Mouse (Mus musculus) forelimb bud, embryonic 11.5 days (tissue): ENCODE data around the gene Ninj1.

Source experiments
- DNase-seq: peaks from one replicate; pipeline ENCODE4 v3.0.0-alpha.2; 2012; ENCODE audit warnings: low read depth, low spot score

Ninj1 gene

DNA sequence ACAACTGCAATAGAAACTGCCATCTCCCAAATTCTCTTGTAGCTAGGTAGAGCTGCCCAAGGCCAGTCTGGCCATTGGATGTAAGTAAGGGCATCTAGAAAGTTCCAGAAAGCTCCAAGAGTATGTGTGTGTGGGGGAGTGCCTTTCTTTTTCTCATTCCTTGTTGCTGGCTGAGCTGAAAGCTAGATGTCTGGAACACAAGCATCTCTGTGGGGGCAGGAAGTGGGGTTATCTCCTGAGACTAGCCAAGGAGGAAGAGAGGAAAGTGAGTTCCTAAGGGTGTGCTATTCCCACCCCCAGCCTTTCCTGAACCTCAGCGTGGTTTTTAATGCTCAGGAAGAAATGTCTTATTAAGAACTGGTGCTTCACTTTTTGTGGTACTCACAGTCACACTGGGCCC, 15.6 kb upstream of the Ninj1 start:
- DNase-seq = no peak

DNA sequence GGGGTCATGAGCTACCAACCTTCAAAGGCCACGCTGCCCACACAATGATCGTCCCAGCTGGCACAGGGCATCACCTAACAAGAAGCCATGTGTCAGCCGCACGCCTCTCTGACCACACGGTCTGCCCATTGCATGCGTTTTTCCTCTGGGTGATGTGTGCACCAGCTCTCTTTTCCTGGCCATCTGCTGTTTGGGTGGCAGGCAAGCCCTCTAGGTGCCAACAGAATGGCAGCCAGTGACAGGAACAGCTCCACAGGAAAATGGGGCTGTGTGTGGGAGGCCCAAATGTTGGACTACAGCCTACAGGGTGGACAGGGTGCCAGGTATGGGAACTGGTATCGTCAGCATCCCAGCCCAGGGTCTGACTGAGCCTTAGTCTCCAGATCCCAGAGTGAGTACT, 14.9 kb upstream of the Ninj1 start:
- DNase-seq = no peak

DNA sequence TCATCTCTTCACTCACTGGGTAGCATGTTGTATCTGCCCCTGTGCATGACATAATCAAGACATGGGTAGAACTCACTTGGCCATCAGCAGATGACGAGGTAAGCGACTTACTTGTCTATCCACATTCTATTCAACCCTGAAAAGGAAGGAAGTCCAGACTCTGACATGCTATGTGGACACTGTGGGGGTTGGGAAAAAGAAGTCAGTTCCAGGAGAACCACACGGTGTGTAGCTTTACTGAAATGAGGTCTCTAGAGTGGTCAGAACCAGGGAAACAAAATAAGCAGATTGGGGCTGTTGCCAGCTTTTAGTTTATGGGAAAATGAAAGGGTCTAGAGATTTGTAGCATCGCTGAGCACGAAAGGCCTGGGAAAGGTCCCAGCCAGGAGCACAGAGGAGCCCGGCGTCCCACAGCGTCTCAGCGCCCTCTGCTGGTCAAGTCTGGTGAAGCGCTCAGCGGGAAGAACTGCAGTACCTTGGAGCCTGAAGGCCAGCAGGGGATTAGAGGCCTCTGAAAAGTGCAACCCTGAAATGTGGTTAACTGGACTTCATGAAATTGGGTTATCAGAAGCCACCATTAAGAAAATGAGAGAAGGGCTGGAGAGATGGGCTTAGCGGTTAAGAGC, 14.2 kb upstream of the Ninj1 start:
- peak; percentile 89 for DNase-seq

DNA sequence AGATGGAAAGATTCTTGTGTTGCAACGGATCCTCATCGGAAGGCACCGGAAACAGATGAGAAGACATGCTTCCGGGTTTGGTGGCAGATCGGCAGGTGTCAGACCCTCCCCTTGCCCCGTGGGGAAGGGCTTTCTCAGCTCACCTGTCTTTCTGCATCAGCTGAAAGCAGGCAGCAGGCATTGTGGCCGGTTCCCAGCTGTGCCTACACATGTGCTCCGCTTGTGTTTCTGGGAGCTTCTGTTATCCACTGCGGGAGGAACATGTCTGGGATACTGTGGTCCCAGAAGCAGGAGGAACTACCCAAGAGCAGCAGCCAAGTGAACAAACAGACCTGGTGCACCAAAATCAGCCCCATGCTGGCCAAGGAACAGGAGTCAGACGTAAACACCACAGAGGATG, 11.8 kb upstream of the Ninj1 start:
- DNase-seq = no peak

DNA sequence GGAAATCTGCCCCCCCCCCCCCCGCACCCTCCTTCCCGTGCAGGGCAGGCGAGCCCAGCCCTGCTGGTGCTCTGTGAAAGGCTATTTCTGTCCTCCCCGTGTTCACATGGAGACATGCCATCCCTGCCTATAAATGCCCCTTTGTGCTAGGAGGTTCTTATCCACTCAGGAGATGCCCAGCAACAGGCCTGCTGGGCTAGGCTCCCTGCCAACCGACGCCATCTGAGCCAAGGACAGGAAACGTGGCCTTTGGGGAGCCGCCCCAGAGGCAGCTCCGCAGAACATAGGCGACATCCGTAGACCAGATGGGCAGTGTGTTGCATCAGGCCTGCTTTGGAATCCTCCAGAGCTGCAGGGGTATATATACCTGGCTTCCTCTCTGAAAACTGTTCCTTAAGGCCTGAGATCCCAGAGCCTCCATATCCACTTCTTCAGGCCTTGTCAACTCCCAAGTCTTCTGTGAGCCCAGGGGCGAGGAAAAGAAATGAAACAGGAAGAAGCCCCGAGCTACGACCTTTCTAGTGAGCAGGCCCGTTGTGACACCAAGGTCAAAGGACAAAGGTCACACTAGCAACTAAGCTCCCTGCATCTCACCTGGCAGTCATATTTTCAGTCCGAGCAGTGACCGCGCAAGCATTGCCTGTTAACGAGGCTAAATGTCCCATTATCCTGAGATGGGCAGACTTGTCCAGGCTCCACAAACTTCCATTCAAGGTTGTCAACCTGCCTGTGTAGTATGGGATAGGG, 8.3 kb upstream of the Ninj1 start:
- no peak for DNase-seq

DNA sequence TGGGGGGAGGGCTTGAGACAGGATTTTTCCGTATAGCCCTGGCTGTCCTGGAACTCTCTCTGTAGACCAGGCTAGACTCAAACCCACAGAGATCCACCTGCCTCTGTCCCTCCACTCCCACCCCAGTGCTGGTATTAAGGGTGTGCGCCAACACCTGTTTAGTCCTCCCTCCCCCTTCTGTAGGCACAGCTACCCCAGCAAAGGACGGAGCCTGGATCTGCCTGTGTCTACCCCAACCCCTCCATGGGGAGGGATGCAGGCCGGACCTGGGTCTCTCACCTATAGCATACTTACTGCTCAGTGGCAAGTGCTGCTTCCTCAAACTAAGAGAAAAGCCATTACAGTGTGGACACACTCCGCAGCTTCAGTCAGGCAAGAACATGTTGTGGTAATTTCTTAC, 7.0 kb upstream of the Ninj1 start:
- DNase-seq = no peak

DNA sequence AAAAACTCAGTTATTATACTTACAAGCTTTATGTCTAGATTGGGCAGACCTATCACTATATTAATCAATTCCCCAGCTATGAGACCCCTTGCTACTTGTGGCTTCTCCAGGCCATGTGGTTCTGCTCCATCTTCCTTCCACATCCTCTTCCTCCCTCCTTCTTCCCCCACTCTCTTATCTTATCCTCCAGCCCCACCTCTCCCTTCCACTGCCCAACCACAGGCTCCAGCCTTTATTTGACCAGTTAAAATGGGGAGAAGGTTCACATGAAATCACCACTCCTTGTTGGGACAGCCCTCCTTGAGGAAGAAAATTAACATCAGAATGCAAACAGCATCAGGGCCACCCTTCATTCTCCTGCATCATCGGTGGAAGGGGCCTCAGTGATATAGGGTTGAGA, 6.6 kb upstream of the Ninj1 start:
- no peak for DNase-seq

DNA sequence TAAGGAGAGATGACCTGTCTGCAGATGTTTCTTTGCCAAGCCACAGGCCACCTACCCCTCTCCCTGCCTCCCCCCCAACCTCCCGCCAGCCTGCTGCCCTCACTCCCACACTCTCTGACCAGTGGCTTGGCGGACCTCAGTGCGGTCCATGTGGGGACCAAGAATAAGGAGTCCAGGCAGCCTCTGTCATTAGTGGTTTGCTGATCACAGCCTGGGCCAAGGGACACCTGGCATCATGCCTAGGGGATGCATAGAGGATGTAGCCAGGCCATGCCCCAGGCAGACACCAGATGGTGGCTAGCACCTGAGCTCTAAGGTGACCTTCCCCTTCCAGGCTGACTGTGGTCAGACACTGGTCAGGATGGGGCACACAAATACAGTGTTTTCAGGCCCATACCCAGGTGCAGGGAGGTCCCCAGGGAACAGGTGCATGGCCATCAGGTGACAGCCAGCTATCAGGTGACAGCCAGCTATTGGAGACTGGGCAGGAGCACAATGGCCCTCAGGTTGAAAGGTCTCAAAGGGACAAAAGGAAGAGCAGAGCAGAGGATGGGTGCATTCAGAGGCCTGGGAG, 5.8 kb upstream of the Ninj1 start:
- DNase-seq = no peak

DNA sequence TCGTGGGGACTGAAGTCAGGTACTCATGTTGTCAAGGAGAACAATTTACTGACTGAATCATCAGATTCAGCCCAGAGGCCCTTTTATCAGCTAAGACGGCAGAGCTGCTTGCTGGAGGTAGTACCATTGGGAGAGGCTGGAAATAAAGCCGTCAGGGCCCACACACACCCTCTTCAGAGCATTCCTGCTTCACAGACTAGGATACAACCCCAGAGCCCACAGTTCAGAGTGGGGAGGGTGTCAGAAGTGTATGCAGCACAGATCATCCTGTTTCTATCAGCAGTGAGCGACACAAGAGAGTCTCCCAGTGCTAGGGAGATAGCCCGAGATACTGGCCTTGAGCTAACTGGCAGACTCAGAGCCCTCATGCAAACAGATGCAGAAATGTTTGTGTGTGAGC, 4.1 kb upstream of the Ninj1 start:
- no peak for DNase-seq

DNA sequence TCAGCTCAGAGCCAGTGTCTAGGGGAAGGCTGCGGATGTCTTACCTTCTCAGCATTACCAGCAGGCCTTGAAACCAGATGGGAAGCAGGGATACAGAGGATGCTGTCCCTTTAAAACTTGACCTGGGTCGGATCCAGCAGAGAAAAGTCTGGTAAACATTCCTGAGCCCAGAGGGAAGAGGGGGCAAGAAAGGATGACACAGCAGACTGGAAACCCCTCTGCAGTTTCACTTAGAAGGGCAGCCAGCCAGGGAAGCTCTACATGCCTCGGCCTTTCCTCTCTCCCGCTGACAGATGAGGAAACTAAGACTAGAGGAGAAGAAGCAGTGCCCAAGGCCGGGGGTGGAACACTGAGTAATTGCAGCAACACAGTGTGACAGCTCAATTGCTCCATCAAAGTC, 3.6 kb upstream of the Ninj1 start:
- no peak for DNase-seq

DNA sequence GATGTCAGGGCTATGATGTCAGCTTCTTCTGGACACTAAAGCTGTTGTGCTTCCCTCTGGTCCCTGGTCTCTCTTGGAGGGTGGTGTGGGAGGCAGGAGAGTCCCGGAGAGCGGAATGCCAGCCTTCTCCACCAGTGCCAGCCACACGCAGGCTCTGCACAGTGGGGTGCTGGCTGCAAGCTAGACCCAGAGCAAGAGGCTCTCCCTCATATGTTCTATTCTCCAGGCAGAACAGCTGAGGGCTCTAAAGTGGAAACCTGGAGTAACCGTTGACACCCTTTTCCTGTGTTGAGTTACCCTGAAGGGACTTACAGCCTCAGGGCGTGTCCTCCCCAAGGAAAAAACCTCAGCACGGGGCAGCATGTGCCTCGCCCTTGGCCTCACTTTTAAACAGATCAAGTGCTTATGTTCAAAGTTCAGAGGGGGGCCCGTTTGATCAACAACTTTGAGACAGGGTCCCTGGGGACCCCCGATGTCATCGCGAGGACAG, 442 bp upstream of the Ninj1 start:
- peak; percentile 21 for DNase-seq

DNA sequence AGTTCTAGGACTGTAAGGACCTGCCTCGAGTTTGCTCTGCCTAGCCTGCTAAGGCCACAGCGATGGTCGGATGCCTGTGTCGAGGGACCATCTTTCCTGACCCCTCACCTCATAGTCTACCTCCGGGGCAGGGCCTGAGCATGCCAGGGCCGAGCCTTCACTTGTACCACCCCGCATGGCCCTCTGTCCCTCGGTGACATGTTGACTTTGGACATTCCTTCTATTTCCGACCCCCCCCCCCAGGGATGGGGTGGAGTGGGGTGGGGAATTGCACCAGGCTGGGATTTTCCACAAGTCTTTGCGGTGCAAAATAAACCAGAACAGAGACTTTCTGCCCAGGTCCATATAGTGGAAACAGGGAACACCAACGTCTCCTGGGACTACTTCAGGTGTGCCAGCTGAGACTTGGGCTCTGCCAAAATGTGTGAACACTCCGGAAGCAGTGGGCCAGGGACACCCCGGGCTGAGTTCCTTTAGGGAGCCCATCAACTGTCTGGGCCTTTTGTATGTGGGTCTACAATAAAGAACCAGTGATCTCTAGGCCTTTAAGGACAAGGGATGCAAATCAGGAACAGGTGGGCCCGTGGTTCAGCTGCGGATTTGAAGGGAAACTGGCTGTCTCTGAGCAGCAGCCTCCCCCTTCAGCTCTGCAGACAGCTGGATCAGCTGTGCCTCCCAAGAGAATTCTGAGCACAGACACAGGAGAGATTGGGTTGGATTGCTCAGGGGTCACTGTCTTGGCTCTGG, 1.1 kb downstream of the Ninj1 start:
- DNase-seq = no peak

DNA sequence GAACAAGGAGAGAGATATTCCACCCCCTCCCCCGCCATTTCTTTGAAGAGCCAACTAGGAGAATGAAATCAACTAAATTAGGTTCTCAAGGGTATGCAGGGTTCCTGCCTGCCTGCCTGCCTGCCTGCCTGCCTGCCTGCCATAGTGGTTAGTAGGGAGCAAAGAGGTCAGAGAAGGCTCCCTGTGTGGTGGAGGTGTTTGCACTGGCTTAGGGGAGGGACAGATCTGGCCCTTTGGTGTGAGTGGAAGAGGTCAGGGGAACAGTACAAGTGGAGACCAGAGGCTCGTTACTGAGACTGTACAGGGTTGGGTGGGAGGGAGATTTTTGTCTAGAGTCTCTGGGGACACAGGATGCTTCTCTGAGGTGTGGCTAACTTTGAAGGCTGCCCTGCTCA, 1.7 kb downstream of the Ninj1 start:
- DNase-seq = no peak

DNA sequence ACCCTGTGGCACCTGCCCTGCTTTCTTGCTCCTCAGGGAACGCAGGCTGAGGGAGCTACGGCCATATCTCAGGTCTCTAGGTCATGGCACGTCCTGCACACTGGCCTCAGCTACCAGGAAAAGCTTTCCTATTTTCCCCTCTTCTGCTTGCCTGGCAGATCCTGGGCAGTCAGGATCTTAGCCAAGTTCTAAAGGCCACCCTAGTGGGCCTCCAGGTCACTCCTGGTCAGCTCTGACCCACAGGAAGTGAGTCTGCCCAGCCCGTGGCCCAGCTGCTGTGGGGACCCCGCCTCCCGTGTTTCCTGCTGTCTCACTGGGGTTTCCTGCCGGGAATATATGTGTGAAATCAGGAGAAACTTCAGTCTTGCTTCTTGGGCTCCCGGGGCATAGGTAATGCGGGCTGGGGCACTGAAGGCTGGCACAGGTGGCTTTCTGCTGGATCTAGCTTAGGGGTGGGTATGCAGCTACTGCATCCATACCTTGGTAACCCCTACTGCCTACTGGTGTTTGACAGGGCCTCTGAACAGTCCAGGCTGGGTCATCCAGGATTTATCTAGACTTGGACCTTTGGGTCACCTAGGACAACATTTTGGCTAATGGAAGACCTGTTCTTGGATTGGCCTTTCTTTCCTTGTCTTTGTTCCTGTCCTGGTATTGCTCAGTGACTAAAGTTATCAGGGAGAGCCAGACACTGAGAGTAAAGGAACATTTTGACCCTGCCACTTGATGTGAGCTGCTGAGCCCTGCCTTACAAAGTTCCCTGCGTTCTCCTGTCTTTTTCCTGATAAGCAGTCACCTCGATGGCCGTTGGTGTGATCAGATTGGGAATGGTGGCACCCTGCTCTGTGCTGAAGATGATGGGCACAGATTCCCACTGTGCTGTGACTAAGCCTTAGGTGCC, 2.9 kb downstream of the Ninj1 start:
- DNase-seq = no peak

DNA sequence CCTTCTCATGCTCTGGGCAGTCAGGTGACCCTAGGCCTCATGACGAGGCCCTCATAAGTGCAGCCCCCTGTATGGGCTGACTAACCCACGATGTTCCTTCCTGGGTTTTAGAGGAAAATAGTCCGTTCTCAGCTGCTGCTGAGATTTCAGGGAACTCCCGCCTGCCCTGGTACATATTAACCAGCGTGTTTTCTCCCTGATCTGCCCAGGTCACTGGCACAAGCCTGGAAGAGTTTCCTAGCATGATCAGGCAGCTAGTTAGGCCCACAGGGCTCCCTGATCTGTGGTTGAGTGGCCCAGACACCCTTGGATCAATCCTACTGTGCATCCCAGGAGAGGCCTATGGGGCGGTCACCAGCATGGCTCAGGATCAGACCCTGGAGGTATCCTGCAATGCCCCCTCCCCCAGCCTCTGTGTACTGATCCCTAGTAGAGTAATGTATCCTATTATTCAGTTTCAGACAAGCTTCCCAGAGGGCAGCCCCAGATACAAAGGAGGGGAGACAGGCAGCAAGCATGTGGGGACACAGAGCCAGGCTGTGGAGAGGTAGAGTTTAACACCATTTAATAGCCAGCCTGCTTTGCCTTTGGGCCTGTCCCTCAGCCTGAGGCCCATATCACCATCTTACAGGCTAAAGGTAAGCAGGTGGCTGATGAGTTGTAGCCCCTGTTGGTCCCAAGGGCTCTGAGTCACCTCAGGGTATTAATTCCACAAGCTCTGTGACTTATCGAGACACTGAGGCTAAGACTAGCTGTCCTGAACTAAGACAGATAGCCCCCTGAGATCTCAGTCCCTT, 3.8 kb downstream of the Ninj1 start:
- DNase-seq = no peak

DNA sequence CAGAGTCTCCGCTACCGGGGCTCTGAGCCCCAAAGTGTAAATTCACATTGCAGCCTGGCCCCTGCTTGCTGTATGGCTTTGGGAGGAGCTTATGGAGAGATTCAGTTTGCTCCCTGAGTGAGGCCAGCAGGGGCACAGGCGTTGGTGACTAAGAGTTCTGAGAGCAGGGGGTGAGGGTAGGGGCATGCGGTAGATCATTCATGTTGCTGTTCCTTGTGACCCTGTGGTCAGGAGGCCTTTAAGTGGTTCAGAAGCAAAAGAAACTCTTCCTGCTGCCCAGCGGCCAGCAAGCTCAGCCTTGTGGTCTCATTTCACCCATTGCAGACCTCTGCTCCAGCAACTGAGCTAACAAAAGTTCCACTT, 4.4 kb downstream of the Ninj1 start:
- DNase-seq = no peak

DNA sequence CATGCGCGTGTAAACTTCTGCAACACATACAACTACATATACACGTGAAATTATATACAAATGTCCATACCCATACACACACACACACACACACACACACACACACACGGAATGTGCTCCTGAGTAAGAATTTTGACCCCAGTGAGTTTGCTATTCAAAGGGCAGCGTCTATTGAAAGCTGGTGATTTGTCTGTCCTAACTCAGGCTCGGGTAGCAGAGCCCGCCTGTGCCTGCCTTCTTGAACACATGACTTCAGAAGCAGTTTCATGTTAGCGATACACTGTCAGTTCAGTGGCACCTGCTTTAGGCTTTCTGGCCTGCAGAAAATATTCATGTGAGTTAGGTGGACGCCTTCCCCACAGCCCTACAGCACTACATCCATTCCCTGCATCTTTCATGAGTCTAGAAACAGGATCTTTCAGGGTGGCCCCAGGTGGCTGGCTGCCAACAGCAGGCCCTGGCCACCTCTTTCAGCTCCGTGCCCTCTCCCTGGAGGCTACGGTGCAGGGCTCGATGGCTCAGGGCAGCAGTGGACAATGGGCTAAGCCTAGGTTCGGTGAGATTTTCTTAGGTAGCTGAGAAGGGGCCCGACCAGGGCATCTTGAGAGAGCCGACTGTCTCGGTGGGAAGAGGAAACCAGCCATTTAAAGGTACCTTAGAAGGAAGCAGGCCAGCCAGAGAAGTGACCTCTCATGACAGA, 5.0 kb downstream of the Ninj1 start:
- no peak for DNase-seq

DNA sequence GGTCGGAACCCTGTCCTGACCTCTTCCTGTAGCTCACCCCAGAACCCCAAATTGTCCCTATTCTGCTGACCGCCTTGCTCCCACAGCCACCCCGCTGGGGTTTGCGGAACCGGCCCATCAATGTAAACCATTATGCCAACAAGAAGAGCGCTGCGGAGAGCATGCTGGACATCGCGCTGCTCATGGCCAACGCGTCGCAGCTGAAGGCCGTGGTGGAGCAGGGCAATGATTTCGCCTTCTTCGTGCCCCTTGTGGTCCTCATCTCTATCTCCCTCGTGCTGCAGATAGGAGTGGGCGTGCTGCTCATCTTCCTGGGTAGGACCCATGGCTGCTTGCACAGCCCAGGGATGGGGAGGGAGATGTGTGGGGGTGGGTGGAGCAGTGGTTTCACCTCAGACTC, 6.4 kb downstream of the Ninj1 start:
- no peak for DNase-seq

DNA sequence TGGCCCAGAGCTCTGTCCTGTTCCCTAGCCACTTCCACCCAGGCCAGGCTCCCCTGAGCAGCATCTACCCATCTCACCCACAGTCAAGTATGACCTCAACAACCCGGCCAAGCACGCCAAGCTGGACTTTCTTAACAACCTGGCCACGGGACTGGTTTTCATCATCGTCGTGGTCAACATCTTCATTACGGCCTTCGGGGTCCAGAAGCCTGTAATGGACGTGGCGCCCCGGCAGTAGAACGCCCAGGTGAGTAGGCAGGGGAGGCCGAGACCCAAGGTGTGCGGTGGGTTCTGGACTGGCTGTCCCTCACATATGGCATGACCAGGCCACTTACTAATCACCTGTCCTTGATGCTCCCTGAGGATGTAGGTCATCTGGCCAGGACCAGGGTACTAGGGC, 7.5 kb downstream of the Ninj1 start:
- no peak for DNase-seq

DNA sequence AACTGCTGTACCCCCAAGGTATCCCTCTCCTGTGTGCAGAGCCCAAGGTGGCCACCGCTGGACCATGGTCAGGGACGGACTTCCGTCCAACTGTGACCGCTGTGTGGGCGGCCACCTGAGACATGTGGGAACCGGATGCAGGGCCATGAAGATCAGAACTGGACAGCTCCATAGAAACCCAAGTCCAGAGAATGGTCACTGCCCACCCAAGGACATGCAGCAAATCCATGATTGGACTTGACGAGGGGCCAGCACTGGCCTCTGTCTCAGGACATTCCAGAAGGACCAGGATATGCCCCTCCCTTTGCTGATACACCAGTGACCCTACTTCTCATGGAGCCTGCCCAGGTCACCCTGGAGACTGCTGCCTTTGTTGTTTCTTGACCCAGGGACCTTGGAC, 8.4 kb downstream of the Ninj1 start:
- no peak for DNase-seq
